Mouse (Mus musculus): ENCODE results near the gene Tnik. TPM values are rescaled to one million over a fixed set of nuclear protein-coding genes. Genes with fewer than 3 reads are reported as not detected.

Tnik gene
- 52.2 and 52.8 TPM in 2 replicates for polyA plus RNA-seq (2012; rRNA removed)

DNA sequence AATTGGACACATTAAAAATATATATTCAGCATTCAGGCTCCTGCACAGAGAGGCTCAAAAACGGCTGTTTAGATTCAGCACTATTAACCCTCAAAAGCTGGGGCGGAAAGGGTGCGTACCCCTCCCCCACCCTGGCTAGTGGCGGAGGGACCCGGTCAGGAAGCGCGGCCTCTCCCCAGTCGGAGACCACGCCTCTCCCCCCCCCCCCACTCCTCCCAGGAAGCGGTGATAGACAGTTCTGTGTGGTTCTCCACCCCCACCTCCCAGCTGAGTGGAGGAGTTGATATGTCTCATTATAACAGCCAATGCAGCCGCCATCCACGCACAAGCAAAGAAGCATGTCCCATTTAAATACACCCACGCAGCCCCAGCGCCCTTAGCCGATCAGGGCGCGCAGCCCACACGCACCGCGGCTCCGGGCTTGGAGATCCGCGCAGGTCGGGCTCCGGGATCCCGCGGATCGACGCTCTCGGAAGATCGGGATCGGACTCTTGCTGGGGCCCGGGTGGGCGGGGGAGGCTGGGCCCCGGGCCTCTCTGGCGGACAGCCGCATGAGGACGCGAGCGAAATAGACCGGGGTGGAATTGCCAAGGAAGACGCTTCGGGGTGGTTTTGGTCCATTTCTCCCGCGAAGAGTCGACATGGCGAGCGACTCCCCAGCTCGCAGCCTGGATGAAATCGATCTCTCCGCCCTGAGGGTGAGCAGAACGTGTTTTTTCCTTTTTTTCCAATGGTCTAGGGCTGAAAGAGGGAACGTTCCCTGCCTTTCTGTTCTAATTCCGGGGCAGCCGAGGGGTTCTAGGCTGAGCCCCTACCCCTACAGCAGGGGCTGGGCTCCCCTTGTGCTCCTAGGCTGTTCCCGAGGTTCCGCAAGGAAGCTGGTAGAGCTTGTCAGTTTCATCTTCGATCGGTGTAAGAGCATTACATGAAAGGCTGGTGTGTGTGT, at the start of gene Tnik:
Gene Tnik, plus strand, starts transcription at position 213 of the 946 bp plus-strand sequence.

DNA sequence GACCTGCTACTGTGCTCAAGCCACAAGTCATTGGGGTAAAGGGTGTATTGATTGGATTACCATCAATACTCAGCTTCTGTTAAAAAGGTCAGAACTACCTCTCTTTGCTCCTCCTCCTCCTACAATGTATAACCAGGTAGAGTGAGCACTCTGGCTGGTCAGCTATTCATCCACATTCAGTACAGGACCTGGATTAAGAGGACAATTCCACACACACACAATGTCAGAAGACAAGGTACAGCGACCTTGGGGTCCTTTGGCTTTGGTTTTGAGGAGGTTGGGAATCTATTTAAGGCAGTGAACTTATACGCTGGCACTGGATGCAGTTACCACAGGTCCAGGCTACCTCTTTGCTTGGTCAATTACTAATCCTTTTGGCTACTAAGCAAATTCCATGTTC, 434.8 kb downstream of the Tnik start, which contains the start of gene Slc2a2:
Gene Slc2a2, plus strand, starts transcription at position 107 of the 400 bp plus-strand sequence.

Data from central nervous system, embryonic 14 days (tissue).